Mouse (Mus musculus) naive thymus-derived CD4-positive, alpha-beta T cell, adult 5 months (primary cell): ENCODE measurements around the gene Srgap3. TPM values are rescaled to one million over a fixed set of nuclear protein-coding genes. Genes with fewer than 3 reads are reported as not detected.

ENCODE experiments used
- polyA plus RNA-seq: library from polyadenylated mRNA; unstranded; fragments of 100-300 nt; shearing (Covaris generic); gene quantifications from one replicate; pipeline ENCODE4 v1.2.1, GENCODE M21; 2017

Srgap3 gene
- polyA plus RNA-seq: not detected

GRCm38 (mm10) chr6:112946895-112947436, at the start of gene Srgap3:
Gene Srgap3, minus strand, starts transcription at chr6:112947266.

DNA sequence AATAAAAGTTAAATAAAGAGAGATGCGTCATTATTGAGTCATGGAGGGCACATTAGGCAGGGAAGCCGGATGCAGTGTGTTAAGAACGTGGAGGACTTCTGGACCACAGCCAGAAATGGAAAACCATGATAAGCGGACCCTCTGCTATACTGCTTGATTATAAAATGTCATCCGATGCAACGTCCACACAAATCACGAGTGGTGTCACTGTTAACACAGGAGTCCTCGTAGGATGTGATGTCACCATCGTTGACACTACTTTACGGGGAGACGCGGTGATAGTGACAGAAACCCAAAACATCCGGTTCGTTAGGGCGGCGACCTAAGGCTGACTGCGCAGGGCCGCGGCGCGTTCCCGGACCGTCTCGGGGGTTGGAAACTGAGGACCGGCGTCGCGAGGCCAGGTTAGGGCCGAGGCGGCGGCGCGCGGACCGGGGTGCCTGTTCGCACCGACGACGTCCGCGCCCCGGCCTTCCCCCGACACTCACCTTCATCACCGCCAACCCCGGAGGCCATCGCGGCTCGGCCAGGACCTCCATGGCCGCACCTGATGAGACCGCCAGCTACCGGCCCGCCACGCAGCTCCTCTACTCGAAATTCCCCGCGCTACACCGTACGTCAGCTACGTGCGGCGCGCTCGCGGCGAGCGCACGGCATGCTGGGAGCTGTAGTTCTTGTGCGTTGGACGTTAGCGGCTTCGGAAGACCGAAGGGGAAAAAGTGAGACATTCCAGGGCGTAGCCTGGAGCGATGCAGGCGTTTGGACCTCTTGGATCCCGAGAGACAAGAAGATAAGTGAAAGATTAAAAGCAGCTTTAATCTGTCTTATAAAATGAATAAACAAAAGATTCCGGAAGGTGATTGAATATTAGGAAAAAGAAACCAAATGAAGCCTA, 250.8 kb downstream of the Srgap3 start, which contains the start of gene Rad18:
Gene Rad18 (minus strand): TSS at position 631 of the 895 bp plus-strand sequence.

Other genes starting within 250 kb of the Srgap3 start
- gene Thumpd3, start 99.0 kb upstream of the Srgap3 start, polyA plus RNA-seq: 48.6 TPM
- 50.6 TPM for gene Setd5, start 130.1 kb upstream of the Srgap3 start, polyA plus RNA-seq
- 0.67 TPM for gene Lhfpl4, start 248.1 kb upstream of the Srgap3 start, polyA plus RNA-seq